Mouse (Mus musculus) adrenal gland, adult 10 weeks (tissue): ENCODE results near the gene Pus10. TPM values are rescaled to one million over a fixed set of nuclear protein-coding genes. Genes with fewer than 3 reads are reported as not detected.

Experiments used
- polyA plus RNA-seq: library from polyadenylated mRNA; stranded (reverse); fragments of 350-450 nt; fragmentation: Illumina TruSeq; extraction: RNeasy Lipid Tissue Mini Kit (QIAGEN cat#74804); gene quantifications from one replicate; pipeline ENCODE4 v1.2.3, GENCODE M21; 2014; ENCODE audit warnings: low read depth, low replicate concordance

The Pus10 gene
- polyA plus RNA-seq, result 31.8 TPM

DNA sequence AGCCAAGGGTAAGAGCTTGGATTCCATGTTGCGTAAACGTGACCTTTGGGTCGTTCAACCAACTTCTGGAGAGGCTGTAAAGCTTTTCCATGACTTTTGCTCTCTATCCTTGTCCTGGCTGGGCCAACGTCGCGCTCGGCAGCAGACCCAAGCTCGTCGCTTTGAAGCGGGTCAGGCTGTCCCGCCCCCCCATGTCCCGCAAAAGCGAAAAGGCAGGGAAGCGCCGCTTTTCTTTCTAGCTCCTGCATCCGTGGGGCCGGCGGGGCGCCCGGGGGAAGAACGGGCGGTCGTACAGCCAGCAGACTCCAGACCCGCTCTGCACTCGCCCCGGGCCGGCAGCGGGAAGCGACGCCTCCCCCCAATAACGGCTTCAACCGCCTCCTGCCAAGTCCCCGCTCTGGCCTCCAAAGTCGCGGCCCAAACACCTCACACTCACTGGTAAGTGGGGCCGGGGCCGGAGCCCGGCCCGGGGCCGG, at the start of gene Pus10:
TSS of gene Pus10 (plus strand) at position 364 of the 476 bp plus-strand sequence.

GRCm38 (mm10) chr11:23632945-23633878, 32.3 kb upstream of the Pus10 start, which contains the start of gene 0610010F05Rik:
TSS of gene 0610010F05Rik (minus strand) at chr11:23633639.

GRCm38 (mm10) chr11:23665798-23666501, 476 bp downstream of the Pus10 start, which contains the start of gene Pex13:
TSS of gene Pex13 (minus strand) at chr11:23665959.

DNA sequence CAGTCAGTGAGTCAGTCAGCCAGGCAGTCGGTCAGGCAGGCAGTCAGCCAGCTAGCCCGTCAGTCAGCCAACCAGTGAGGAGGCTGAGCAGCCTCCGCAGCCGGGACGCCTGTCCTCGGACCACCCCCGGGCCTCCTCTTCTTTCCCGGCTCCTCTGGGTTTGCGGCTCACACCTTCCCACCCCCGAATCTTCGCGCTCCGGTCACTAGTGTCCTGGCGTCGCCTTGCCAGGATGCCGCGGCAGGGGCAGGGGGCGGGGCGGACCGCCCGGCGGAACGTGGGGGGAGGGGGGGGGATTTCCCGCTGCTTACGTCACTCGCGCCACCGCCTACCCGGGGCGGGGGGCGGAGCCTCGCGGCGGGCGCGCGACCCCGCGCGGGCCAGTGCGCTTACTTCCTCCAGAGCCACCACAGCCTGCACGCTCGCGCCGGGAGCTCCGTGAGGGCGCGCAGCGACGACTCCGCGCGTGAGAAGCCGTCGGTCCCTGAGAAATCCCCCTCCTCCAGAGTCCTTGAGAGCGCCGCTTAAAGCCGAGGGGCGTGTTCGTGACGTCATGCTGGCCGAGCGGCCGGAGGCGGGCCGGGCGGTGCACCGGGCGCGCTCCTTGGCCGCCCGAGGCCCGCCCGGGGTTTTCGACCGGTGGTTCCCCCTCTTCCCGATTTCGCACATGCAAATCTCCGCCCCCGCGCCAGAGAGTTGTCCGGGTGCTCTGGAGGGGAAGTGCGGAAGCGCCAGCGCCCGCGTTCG, 105.5 kb downstream of the Pus10 start, which contains the start of gene Rel:
TSS of gene Rel (minus strand) at position 211 of the 747 bp plus-strand sequence.

Other genes with a start within 250 kb of the Pus10 start
- gene Ahsa2, start 167.6 kb upstream of the Pus10 start, polyA plus RNA-seq, result 115 TPM
- not detected for gene 1700093K21Rik, start 144.5 kb upstream of the Pus10 start, polyA plus RNA-seq
- 55.3 TPM for gene 0610010F05Rik, start 32.0 kb upstream of the Pus10 start, polyA plus RNA-seq
- 153 TPM for gene Pex13, start 285 bp downstream of the Pus10 start, polyA plus RNA-seq
- gene Rel, start 105.3 kb downstream of the Pus10 start, polyA plus RNA-seq, result 14.1 TPM
- gene Papolg, start 229.6 kb downstream of the Pus10 start, polyA plus RNA-seq, result 51.4 TPM